Mouse (Mus musculus): ENCODE data around the gene Akap12. TPM values are rescaled to one million over a fixed set of nuclear protein-coding genes. Genes with fewer than 3 reads are reported as not detected.

Akap12 gene
- 22.1 and 23.6 TPM in 2 replicates for polyA plus RNA-seq (2012; rRNA removed)

DNA sequence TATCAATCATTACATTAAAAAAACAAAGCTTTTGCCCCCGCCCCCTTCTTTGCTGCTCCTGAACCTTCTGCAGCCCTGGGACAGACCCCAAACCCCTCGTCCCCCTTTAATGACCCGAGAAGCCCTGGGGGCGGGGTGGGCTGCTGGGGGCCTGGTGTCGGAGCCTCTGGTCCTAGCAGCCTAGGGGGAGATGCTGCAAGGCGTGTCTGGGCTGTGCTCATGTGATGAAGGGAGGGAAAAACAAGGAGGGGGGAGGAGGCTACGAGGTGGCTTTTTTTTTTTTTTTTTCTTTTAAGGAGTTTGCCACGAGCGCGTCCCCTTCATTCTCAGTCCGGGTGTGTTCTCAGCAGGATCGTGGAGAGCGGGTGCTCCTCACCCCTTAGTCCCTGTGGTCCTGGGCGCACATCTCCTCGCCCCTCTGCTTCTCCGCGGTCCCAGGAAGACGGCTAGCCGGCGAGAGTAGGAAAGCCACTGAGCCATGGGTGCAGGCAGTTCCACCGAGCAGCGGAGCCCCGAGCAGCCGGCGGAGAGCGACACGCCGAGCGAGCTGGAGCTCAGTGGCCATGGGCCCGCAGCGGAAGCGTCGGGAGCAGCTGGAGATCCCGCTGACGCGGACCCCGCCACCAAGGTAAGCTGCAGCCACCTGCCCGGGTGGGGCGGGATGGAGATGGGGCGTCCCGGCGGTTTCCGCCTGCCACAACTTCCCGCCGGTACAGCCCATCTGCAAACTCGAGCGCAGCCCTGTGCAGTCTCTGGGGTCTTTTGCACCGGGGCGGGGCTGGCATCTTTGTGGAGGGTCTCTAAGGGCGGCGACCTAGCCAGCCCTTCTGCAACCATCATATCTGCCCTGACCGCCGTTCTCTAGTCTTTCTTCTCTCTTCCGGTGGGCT, at the start of gene Akap12:
Gene Akap12 (plus strand): TSS at position 340 of the 890 bp plus-strand sequence.
- no peak for DNase-seq (ENCODE audit: low read depth)

DNA sequence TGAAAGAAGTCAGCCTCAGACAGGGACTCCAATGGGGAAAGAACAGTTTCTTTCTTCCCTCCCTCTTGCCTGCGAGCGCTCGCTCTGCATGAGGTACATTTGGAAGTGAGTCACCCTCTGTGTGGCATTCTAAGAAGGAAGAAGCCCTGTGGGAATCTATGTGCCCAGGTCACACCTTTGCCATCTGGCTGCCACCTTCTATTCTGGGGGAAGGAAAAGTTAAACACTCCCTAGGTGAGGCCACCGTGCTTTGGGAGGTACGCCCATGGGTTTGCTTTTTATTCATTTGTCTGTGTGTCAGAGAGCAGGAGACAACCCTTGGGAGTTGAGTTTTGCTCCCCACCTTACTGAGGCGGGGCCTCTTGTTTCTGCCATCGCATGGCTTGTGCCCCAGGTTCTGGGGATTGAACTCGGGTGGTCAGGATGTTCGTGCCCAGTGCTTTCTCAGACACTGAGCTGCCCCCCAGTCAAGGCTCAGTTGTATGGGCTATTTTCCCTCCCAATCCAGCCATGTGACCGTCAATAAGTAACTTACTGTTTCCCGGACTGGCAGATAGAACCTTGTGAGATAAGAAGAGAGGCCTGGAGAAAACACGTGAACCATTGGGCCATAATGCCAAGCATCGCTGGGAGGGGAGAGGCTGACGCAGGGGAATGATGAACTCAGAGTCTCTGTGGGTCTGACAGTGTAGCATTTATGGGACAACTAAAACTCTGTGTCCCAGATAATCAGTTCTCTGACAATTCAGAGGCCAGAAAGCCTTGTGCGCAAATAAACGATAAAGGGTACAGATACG, 35.4 kb upstream of the Akap12 start:
- DNase-seq (ENCODE audit: low read depth): no peak

DNA sequence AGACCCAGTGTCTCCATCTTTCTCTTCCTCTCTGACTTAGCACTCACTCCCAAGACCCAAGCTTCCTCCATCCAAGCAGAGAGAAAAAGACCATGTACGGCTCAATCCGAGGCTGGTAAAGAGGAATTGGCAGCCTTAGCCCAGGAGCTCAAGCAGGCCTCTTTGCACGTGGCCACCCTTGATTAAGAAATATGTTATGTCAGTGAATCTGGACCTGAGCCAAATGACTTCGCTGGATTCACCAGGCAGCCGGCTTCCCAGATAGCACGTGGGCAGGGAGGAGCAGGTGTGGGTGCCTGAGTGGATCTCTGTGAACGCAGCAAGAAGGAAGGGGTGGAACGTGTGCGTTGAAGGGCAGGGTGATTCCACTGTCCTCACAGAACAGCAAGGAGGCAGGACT, 33.1 kb upstream of the Akap12 start:
- peak; percentile 47 for DNase-seq (ENCODE audit: low read depth)

DNA sequence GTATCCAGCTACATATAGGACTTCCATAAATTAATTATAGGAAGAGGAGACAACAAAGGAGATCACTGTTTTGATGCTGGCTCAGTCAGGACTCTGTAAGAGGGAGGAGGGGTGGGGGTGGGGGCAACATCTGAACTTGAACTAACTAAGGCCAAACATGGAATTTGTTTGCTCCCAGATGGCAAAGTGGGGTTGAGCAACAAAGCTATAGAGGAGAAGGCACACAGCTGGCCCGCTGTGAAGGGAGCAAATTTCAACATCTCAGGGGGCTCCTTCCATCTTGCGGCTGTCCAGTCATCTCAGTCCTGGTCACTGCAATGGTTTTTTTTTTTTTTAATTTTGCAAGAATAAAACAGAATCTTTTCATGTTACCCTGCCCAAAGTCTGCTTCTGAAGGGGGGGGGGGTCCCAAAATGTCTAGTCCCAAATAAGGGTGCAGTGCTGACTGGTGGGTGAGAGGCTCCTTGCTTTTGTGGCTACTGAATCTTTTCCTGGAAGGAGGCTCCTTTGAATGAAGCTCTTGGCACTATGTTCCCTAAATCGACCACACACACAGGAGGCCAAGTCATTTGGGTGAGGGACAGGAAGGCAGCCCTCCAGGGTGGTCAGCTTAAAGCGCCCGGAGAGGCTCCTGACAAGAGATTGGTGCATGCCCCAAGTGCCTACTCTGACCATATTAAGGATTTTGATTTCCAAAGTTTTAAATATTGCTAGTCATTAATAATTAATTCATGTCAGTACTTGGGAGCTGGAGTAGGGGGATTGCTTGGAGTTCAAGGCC, 26.2 kb upstream of the Akap12 start:
- DNase-seq (ENCODE audit: low read depth): no peak

DNA sequence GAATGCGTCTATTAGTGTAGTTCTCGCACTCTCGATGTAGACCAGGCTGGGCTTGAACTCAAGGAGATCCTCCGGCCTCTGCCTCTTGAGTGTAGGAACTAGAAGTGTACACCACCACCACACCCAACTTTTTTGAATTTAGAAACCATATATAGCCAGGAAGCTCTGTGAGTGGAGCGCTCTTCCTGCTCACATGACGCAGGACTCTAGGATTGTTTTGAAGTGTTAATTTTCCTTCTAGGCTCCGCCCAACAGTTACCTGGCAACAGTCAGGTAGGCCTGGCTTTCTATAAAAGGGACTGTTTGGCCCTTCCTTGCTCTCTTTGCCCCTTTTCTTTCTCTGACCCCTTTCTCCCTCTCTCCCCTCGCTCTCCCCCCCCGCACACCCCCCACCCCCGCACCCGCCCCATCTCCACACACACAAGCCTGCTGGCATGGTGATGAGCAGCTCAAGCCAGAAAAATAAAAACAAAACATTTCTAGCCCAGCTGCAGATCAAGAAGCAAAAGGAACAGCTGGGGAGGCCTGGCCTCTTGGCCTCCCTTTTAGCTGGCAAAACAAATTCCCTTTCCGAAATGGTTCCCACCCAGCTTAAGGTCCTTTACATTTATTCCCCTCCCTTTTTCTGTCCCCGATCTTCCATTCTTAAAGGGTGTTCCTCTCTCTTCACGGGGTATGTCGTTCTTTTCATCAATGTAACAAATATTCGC, 22.4 kb upstream of the Akap12 start:
- no peak for DNase-seq (ENCODE audit: low read depth)

DNA sequence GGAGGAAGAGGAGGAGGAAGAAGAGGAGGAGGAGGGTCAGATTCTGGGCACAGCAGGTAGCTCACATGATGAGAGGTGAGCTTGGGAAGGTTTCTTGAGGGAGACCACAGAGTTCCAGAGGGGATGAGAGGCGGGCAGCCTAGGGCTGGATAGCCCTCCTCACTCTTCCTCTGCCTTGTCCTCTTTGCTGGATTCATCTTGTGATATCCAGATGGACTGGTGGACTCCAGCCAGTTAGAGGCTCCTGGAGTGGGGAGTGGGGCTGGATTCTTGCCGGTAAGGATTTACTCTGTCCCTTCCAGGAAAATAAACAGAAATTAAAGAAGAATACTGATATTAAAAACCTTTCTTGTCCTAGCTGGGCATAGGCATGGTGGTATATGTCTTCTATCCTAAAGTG, 20.4 kb upstream of the Akap12 start:
- DNase-seq (ENCODE audit: low read depth): no peak

DNA sequence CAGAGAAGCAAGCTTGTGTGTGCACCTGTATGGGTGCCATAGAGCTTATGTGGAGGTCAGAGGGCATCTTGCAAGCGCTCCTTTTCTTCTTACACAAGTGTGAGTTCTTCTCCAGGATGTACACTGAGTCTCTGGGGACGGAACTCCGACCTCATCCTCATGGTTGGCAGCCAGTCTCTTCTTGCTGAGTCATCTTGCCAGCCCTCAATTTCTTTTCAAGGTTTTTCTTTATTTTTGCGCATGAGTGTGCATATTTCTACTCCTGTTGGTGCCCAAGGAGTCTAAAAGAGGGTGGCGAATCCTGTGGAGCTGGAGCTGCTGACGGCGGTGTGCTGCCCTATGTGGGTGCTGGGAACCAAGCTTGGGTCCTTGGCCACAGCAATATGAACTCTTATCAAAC, 19.8 kb upstream of the Akap12 start:
- DNase-seq (ENCODE audit: low read depth): no peak

DNA sequence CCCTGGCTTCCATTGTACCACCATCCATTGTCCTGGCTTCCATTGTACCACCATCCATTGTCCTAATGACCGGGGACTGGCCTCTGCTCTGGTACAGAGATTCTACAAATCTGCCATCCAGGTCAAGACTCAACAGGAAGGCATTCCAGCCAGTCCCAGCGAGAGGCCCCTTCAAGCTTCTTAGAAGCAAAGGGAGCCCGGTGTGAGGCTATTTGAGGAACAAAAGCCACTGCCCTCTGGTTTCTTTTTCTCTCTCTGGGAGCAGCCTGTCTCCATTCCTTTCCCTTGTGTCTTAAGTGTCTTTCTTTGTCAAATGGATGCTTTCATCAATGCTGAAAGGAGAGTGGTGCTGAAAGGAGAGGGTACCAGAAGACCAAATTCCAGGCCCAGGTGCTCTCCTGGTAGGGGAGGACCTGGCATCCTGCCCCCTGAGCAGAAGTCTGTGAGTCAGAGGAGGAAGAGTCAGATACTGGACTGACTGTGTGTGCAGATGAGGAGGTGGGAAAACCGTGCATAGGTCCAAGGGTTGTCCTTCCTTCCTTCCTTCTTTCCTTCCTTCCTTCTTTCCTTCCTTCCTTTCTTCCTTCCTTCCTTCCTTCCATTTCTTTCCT, 16.8 kb upstream of the Akap12 start:
- no peak for DNase-seq (ENCODE audit: low read depth)

DNA sequence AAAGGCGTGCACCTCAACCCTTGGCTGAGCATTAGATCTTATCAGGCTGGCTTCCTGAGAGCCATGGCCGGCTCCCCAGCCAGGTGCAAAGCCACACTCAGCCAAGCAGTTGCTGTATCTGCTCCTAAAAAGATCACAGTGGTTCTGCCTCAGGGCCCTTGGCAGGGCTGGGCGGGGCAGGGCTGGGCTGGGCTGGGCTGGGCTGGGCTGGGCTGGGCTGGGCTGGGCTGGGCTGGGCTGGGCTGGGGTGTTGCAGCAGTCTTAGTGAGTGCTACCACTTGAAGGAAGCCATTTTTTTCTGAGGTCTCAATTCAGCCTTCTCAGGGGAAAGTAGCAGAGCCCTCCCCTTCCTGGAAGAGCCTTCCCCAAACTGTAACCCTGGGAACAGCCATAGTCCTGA, 15.5 kb upstream of the Akap12 start:
- no peak for DNase-seq (ENCODE audit: low read depth)

DNA sequence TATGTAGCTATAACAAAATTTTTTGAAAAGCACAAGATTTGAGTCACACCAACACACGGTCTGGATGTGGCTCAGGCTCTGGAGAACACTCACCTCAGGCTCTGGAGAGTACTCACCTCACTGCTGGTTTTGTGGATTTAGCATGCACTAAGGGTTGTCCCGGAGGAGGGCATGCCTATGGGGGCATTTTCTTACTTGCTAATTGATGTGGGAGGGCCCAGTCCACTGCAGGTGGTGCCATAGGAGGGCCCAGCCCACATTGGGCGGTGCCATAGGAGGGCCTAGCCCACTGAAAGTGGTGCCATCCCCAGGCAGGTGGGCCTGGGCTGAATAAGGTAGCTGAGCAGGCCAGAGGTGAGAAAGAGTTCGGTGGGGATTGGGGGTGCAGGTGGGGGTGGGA, 12.6 kb upstream of the Akap12 start:
- DNase-seq (ENCODE audit: low read depth): no peak

DNA sequence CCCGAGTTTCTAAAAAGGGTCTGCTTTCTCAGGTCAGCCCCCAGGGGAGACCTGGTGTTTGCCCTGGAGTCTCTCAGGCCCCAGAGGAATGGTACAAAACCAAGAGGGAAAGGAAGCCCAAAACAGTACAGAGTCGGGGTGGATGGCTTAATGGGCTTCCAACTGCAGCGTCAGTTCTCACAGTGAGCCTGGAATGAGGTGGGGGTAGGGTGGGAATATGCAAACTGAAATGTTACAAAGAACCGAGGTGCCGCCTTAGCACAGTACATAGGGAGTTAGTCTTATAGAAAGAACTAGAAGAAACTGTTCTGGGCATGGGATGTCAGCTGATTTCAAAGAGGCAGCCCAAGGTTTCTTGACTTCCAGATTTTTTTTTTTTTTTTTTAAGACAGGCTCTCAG, 11.7 kb upstream of the Akap12 start:
- no peak for DNase-seq (ENCODE audit: low read depth)

DNA sequence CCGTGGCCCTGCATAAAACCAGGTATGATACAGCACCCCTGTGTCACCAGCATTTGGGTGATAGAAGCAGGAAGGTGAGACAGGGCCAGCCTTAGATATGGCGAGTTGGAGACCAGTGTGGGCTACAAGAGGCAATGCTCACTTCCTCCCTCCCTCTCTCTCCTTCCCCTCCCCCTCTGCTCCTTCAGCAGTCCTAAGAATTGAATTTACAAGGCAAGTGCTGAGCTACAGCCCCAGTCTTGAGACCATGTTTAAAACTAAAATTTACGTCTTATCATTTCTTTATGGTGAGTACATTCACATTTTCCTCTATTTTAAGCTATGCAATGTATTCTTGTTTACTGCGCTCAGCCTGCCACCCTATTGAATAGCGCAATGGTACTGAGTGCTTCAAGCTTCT, 5.3 kb upstream of the Akap12 start:
- DNase-seq (ENCODE audit: low read depth): no peak

DNA sequence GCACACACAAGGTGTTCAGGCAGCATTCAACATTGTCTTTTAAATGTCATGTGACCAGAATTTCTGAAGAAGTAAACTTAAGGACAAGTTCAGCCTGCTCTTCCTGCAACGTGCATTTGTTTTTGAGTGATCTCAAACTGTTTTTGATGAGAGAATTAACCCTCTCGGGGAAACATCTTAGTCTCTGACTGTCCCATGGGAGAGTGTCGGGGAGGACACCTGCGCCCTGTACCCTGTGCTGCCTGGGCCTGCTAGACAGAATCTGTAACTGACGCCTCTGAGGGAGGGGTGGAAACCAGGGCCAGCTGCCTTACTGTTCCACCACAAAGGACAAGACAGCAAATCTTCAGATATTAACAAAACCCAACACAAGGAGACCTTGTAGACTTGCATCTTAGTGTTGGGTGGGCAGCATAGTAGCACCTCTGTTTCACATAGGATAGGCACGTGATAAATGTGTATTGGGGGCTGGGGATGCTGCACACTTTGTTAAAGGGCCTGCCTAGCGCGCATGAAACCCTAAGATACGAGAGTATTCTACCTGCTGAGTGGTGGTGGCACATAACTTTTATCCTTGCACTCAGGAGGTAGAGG, 4.7 kb upstream of the Akap12 start:
- no peak for DNase-seq (ENCODE audit: low read depth)

DNA sequence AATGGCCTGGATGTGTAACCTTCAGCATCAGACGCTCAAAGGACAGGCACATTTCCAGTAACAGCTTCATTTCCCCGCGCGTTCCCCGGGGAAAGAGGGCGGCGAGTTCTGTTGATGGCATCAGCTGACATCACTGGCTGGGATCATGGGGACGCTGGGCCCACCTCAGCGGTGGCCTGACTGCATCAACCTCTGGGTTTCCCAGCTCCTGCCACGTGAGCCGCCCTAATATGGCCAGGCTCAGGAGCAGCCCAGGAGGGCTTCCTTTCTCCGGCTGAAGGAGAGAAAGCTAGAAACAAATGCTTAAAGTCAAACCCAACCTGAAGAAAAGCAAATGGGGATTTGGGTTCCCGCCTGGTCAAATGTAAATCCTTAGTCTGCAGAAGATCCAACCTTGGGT, 539 bp upstream of the Akap12 start:
- DNase-seq (ENCODE audit: low read depth): no peak

DNA sequence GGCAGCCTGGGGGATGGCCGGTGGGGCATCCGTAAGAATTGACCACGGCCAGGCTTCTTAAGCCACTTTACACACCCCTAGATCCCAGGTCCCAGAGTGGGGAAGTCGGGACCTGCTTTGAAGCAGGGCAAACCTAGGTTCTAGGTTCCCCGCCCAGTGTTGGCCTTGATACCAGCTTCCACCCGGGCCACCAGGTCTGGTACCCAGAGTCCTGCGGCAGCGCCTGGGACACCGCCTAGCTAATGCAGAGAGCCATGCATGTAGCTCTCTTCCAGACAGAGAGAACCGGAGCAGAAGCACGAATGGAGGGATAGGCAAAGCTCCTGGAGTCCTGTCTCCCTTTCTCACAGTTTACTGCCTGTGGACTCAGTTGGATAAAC, 741 bp downstream of the Akap12 start:
- no peak for DNase-seq (ENCODE audit: low read depth)

DNA sequence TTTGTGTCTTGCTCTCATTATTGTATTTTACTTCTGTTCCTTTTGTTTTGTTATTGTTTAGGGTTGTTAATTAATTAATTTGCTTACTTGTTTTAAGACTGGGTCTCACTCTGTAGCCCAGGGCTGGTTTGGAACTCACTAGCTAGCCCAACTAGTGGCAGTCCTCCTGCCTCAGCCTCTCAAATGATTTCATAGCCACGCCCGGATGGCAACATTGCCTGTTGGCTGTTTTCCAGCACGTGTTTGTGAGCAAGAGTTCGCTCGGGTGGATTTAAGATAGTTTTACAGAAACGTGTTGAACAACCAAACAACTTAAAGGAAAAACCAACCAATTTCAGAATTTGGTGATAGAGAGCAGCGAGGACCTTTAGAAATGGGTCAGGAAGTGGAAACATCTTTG, 1.3 kb downstream of the Akap12 start:
- DNase-seq (ENCODE audit: low read depth): no peak

DNA sequence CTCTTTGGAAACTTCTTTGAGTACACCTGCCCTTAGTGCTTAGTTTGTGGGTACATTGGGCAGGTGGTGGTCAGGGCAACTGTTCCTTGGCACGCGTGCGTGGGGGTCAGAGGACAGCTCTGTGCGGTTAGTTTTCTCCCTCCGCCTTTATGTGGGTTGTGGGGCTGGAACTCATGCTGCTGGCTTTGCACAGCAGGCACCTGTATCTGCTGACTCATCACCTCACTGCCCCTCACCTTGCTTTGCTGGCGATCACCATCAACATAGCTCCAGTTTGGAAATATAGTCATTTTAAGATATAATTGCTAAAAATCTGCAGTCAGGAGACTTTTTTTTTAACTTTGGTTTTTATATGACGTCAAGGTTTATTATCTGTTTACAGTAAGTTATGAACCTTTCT, 2.0 kb downstream of the Akap12 start:
- no peak for DNase-seq (ENCODE audit: low read depth)

DNA sequence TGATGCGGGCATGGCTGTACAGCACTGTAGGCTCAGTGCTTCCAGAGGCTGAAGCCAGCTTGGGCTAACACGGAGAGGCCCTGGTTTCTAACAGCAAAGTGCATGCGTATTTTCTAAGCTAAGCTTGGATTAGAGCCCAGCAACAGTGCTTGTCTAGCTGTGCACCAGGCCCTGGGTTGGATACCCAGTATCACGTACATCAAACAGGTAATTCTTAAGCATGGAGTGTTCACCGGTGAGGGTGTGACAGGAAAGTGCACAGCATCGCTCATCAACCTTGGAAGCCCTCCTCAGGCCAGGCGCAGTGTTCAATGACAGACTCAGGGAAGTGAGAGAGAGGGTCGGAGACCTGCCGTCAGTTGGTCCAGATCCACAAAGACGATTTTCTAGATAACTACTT, 9.4 kb downstream of the Akap12 start:
- no peak for DNase-seq (ENCODE audit: low read depth)

DNA sequence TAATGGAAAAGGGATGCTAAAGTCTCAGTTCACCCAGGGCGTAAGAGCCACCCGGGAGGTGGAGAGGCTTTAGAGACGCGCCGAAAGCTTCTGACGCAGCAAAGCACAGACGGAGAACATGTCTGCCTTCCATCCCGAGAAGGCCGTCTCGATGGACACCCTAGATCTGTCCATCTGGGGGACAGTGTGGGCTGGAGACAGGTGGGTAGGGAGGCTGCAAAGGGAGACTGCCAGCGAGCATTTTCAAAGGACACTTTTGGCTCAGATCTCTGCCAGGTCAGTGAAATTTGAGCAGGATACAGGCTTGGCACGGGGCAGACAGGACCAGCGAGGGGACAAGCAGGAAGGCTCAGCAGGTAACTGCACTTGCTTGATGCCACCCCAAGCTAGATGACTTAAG, 9.9 kb downstream of the Akap12 start:
- no peak for DNase-seq (ENCODE audit: low read depth)

DNA sequence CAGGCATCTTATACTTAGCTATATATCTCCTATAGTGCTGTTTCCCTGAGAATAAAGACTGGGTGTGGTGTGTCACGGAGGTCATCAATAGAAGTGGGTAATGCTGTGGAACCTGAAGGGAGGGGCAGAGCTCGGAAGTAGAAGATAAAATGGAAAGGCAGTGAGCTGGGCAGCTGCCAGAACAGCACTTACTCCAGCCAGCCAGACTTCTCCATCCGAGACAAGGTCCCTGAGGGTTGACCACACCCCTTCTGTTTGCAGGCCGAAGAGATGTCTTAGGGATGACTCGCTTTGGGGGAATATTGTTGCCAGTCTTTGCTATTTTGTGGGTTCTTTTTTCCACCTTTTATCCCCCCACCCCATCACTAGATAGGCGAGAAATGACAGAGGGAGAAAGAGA, 11.9 kb downstream of the Akap12 start:
- no peak for DNase-seq (ENCODE audit: low read depth)

DNA sequence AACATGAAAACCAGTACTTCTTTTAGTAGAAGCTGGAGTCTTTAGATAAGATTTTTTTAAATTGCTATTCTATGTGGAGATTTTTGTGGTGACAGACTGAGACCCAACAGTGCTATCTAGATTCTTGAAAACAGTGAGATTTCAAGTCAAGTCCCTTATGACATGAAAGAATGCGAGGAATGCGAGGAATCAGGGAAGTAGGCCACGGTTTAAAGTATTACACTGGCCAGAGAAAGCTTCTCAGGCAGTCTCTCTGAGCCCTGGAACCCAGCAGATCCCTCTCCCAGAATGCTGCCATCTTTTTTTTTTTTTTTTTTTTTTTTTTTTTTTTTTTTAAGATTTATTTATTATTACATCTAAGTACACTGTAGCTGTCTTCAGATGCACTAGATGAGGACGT, 16.2 kb downstream of the Akap12 start:
- no peak for DNase-seq (ENCODE audit: low read depth)
